Mouse (Mus musculus): Measurements from ENCODE around the gene Cnfn. TPM values are rescaled to one million over a fixed set of nuclear protein-coding genes. Genes with fewer than 3 reads are reported as not detected.
A peak's percentile ranks its signal among the peaks of the same experiment; 100 is the strongest.
"Not testable (repeated sequence)": the region's sequence is repeated elsewhere in the genome, so short reads cannot be mapped to it uniquely, and the experiment has no call there.

The Cnfn gene
- total RNA-seq (2022): not detected

DNA sequence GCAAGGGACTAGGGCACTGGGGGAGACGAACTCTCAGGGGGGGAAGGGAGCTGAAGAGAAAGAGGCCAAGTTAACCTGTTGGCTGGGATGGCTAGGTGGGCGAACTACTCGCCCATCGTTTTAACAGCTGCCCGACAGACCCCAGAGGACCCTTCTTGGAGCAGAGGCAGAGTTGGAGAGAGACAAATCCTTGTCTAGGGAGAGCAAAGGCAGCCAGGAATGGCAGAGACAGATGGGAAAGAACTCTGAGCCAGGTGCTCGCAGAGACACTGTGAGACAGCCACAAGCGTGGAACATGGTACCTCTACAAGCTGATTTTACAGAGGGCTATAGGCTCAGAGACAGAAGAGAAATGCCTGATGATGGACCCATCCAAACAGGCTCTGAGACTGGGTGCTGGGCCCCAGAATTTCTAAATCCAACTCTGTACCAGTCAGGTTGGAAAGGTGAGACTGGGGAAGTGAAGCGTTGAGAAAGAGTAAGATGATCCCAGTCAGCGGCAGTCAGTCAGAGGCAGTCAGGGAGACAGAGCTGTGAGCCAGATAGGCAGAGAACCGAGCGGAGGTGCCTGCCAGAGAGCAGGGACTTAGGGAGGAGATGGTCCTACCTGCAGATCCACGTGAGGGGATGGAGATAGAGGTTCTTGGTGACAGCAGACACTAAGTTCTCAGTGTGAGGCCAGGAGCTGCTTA is at the start of gene Cnfn:
TSS of gene Cnfn (minus strand) at position 667 of the 692 bp plus-strand sequence.
- no peak for DNase-seq (ENCODE audit: low spot score)

DNA sequence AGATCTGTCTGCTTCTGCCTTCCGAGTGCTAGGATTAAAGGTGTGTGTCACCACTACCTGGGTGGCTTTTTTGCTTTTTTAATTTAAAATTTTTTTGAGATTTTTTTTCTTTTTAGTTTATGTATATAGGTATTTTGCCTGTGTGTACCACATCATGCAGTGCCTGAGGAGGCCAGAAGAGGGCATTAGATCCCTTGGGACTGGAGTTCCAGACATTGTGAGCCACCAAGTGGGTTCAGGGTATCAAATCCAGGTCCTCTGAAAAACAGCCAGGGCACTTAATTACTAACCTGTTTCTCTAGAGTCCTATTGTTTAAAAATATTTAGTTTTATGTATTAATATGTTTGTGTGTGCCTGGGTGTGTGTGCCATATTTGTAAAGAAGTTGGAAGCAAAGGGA is 48.1 kb upstream of the Cnfn start:
- DNase-seq (ENCODE audit: low spot score): no peak

DNA sequence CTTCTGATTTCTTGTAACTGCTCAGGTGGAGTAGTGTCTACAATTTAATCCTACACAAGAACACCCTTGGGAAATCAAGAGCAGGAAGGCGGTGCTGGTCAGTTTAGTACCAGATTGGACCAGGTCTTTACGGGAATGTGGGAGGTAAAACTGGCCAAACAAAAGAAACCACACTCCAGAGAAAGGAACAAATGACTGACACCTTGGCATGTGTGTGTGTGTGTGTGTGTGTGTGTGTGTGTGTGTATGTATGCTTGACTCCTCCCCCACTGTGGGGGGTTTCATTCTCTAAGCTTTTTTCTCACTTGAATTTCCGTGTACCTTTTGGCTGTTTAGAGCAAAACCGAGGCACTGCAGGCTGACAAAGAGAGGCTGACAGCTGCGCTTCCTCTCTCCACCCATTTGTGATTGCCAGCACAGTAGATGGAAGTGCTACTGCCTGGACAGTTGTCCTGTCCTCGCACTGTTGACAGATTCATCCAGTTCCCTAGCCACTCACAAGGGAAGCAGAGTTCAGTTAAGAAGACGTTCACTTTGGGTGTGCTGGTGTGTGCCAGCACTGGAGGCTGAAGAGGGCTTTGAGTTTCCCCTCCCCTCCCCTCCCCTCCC is 43.4 kb upstream of the Cnfn start, which contains the start of gene Cxcl17:
TSS of gene Cxcl17 (minus strand) at position 54 of the 609 bp plus-strand sequence.
- no peak for DNase-seq (ENCODE audit: low spot score)

DNA sequence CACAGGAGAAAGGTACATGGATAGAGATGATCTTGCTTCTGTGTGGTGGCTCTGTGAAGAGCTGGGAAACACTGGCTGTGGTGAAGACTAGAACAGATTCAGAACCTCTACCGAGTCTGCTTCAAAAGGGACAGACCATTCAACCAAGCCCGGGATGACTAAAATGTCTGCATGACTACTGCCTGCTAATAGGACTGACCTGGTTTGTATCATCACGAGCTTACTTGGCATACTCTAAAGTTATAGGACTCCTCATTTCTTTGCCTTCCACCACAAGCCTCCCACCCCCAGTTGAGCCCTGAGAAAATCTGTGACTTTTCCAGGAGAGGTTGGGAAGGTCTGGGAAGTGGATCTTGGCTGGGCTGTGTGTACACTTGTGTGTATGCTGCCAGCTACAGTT is 42.3 kb upstream of the Cnfn start:
- DNase-seq (ENCODE audit: low spot score): no peak

DNA sequence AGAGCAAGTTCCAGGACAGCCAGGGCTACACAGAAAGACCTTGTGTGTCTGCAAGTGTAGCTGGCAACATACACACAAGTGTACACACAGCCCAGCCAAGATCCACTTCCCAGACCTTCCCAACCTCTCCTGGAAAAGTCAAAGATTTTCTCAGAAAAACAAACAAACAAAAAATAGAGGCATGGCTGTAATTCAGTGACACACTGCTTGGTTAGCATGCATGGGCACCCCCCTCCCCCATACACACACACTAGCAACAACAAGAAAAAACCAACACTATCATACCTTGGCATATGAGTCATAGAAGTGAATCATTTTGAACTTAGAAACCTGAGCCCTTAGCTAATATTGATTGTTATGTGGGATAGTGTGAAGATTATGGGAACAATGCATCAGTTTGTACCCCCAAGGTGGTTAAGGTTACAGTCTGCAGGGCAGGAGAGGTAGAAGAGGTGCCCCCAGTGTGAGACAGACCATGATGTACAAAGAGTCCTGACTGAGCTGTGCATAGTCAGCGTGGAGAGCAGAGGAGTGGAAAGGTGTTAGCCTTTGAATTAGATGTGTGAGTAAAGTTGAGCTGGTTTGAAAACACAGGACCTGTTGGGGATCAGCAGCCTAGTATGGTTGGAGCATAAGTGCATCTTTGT is 41.6 kb upstream of the Cnfn start:
- no peak for DNase-seq (ENCODE audit: low spot score)

DNA sequence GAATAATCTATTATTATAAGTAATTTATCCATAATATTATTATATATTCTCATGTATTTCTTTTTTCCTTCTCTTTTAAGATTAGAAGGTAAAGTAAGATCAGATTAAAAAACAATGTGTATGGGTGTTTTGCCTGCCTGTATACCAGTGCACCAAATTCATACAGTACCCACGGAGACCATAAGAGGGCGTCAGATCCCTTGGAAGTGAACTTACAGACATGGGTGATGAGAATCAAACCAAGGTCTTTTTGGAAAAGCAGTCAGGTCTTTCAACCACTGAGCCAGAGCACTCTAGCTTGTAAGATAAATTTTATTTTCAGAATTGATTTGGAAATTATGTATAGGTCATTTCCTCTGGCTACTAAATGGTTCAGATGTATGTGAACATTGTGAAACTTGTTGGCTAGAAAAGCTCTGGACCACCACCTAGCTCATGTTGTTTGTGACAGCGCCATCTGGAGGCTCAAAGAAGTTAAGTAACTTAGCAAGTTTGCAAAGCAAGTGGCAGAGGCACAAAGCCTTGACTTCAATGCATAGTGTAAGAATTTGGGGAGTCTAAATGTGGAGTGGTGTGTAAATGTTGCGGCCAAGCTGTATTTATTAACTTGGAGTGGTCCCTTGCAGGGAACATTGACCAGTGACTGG is 39.7 kb upstream of the Cnfn start:
- DNase-seq (ENCODE audit: low spot score): no peak

DNA sequence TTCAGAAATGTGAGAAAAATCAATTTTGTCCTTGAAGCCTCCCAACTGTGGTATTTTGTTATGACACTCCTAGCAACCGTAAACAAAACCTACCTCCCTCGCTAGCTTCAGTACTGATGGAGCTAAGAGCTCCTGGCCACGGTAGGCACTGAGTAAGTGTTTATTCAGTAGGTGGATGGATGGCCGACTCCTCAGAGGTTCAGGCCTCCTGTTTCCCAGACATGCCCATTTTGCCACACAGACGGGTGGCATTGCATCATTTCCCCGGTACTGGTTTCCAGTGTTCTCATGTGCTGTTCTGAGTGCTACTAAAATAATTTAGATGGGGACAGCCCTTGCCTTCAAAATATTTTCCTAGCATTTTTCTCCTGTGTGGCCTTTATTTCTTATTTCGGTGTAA is 36.9 kb upstream of the Cnfn start:
- no peak for DNase-seq (ENCODE audit: low spot score)

DNA sequence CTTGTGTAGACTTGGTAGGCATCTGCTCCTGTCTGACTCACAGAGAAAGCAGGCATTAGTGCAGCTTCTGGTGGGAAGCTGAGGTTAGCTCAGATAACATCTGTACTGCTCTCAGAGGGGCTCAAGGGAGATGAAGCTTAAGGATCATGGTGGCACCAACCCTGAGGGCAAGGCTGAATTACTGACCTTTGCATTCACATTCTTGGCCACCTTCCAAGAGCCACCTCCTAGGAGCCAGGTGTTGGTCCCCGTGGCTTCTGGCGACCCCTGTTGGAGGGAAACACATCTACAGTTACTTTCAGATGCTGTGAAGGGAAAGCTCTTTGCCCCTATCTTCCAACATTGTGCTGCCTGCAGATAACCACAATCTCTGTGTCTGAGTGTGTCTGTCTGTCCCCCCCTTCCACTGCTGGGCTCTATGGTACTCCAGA is 33.2 kb upstream of the Cnfn start:
- no peak for DNase-seq (ENCODE audit: low spot score)

DNA sequence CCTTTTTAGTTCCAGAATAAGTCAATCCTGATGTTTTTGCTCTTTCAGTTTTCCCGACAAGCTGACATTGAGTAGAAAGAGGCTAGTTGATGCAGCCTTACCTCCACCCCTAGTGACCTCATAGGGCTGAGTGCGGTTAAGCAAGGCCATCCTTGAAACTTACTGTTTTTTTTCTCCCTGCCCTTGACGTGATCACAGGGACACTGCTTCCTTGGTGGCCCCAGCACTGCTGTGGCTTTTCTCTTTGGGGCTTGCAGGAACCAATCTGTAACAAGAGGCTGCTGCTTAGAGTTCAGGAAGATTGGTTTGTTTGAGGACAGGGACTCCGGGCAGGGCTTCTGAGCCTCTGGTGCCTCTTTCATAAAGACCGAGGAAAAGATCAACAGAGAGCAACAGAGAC is 32.5 kb upstream of the Cnfn start:
- no peak for DNase-seq (ENCODE audit: low spot score)

DNA sequence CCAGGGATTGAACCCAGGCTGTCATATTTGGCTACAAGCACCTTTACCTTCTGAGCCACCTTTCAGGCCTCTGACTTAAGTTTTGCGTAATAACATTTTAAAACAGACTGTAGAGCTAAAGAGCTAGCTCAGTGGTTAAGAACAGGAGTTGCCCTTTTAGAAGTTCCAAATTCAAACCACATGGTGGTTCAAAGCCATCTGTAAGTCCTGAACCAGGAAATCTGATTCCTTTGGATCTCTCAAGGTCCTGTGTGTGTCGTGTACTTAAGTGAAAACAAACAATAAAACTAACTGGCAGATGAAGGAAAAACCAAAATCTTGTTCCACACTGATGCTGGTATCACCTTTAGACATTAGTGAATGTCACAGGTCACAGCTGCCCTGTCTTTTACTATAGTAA is 32.0 kb upstream of the Cnfn start:
- DNase-seq (ENCODE audit: low spot score): no peak

DNA sequence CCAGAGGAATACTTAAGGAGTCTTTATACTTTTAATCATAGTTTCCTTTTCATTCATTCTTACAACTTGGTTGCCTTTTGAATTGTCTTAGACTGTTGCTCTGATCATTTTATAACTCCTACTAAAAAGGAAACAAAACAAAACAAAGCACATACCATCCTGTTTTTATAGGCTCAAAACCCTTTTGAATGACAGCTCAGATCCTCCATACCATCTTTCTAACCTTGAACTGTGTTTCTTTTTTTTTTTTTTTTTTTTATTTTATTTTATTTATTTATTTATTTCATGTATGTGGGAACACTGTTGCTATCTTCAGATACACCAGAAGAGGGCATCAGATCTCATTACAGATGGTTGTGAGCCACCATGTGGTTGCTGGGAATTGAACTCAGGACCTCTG is 29.5 kb upstream of the Cnfn start:
- DNase-seq (ENCODE audit: low spot score): not testable (repeated sequence)

DNA sequence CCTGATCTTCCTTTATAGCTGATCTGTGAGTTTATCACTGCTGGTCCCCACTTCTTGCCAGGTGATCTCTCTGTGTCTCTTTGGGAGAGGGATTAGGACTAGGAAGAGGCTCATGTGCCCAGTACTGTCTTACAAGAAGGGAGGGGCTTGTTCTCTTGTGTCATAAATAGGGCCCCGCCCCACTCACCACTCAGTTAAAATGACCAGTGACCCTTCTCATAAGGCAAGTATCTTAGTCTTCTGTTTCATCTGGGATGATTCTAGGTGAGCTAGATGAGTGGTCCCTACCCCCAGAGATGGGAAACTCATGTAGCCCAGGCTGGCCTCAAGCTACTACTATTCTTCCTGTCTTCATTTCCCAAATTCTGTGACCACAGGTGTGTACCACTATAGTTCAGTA is 29.1 kb upstream of the Cnfn start, which contains the start of gene Lipe:
TSS of gene Lipe (minus strand) at position 101 of the 400 bp plus-strand sequence.
- no peak for DNase-seq (ENCODE audit: low spot score)

DNA sequence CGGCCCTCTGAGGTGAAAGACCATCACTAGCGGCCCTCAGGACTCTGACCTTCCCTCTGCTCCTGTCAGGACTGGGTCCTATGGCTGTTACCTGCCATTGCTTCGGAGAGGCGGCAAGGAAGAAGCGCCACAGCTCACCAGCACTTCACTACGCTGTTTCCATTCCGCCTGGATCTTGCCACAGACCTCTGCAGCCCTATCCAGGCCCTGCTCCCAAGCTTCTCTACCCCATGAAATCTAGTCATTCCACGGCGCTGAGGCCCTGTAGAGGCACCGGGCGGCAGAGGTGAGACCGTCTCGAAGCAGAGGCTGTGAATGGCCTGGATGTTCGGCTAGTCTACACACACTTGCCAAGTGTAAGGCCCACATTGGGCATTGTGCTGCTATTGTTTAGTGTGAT is 27.1 kb upstream of the Cnfn start:
- DNase-seq (ENCODE audit: low spot score): no peak

DNA sequence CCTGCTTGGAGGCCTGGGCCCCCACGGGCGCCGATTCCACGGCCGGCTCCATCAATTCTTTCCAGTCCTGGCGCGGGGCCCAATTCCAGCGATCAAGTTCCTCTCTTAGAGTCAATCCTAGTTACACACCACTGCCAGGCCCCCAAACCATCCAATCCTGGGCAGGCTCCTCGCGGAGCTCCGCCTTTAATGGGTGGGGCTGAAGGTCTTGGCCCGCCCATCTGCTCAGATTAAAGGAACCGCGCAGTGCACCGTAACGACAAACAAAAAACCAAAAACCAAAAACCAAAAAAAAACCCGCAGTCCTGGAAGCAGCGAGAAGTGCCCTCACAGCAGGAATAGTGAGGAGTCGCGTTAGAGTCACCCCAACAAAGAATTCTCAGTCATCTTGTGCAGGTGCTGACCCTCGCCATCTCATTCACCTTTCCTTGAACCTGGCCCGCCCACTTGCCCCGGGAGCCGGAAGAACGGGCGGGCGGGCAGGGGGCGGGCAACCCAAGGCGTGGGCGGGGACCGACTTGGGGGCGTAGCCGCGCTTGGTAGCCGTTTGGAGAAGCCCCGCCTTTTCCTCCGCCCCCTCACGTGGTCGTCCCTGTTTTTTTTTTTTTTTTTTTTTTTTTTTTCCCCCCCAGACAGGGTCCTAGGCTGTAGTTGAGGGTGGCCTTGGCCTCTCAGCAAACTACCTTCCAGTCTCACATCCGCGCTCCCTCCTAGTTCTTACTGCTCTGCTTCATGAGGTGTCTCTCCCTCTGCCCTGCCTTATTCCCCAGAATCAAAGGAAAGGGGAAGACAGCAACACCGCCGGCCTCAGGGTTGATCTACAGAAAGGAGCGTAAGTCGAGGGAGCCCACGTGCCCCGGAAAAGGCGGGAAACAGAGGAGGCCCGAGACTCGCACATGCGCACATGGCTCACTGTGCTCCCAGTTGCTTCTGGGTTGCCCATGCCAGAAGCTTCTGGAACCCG is 26.3 kb upstream of the Cnfn start:
- DNase-seq (ENCODE audit: low spot score): peak; percentile 97

DNA sequence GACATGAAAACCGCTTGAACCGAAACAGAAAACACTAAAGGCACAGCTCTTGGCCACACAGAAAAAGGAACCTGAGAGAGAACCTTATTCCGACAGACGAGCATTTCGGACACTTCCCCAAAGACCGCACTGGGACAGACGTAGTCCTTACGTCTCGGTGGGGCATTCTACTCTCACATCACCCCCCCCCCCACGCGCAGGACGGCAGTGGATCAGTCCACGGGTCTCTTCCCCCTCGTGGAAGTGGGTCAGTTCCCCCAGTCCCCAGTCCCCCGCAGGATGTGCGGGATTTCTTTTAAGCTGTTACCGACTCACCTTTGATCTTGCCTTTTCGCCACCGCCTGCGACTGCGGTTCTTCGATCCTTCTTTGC is 25.6 kb upstream of the Cnfn start:
- DNase-seq (ENCODE audit: low spot score): no peak

DNA sequence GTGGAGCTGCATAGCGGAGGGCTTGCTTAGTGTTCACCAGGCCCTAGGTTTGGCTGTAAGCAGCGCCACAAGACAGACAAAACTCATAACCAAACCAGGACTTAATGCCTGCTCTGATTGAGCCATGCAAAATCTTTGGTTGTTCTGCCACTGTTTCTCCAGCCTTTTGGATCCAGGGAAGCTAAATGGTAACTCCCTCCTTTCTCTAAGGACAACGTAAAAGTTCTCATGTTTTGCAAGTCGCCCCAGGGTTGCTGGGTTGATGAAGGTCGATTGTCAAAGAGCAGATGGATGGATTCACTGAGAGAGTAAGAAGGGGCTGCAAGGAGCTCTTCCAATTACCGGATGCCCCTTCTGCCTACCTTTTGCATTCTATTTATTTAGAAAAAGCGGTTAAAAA is 25.2 kb upstream of the Cnfn start:
- no peak for DNase-seq (ENCODE audit: low spot score)

DNA sequence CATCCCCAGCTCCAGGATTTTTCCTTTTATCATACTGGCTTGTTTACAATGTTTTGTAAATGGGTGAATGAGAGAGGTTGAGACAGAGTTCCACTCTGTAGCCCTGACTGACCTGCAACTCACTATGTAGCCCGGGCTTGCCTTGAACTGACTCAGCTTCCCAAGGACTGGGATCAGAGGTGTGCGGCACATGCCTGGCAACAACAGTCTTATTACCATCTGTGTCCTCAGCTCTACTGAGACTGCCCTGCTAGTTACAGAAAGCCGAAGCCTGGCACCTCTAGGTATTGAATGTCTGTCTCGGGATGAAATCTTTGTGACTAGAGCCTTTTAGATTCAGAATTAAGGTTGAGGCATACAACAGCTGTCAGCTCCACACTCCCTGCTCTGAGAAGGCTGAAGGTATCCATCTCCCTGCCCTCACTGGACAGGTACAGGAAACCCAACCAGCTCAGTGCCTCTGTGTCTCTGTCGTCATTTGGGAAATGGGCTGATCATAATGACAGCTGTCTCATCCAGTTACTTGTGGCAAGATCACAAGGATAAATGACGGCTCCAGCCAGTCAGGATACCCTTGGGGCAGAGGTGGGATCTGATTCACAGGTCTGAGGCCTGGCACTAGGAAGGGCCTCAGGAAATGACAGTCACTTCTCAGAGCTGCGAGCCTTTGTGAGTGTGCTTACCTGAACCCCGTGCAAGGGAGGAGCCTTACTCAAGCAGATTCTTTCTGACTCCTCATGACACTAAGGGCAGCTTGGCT is 24.1 kb upstream of the Cnfn start:
- no peak for DNase-seq (ENCODE audit: low spot score)

DNA sequence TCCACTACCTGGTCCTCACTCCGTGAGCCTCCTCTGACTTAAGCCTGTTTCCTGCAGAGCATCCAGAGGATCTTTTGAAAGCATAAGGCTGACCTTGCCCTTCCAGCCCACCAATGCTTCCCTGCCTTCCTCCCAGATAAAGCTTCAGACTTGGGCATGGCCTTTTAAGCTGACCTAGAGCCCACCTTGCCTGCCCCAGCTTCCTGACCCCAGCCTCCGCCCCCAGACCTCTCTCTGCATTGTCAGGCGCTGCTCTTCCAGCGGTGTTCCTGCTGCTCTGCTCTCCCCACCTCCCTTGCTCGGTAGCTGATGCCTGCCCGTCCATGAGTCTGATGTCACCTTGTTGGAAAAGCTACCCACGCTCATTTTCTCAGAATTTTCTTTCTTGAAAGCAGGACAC is 23.3 kb upstream of the Cnfn start:
- no peak for DNase-seq (ENCODE audit: low spot score)

DNA sequence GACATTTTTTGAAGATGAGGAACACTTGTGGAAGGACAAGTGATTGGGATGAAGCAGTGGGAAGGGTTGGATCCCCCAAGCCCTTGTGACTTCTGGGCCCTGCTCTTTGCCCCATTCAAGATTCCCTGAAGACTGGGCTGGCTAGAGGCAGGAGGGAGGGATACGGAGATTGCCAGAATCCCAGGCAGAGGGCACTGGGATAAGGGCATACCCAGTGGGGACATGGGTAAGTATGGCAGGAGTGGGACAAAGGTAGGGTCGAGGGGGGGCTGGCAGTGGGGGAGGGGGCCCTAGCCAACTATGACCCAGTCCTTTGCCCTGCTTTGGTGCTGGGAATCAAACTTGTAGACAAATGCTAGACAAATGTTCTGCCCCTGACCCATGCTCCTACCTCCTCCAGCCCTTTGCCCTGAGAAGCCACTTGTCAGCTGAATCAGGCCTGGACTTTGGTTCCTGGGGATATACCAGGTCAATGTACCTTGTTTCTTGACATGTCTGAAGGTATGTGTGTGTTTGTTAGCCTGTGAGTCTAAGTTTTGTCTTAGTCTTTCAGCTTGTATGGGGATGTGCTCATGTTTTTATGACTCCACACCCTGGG is 22.4 kb upstream of the Cnfn start:
- DNase-seq (ENCODE audit: low spot score): no peak

DNA sequence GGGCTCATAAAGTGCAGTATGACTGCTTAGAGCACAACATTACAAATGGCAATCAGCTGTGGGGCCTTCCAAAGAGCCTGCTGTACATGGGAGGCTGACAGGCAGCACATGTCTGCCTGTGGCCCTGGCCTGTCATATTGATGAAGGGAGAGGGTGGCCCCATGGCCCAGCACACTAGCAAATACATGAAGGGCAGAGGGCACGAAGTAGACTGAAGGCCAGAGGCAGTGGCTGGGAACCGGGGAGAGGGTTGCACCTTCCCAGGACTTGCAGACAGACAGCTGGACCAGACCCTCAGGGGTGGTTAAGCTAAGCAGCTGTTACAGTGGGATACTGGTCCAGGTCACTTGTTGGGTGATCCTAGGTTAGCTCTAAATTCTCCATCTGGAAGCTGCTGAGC is 21.5 kb upstream of the Cnfn start:
- DNase-seq (ENCODE audit: low spot score): no peak

Measured in heart, adult 8-10 months (tissue).